Mouse (Mus musculus): ENCODE data around the gene Gpn2. TPM values are rescaled to one million over a fixed set of nuclear protein-coding genes. Genes with fewer than 3 reads are reported as not detected.

The Gpn2 gene
- 14.5 and 14.7 TPM in 2 replicates for polyA plus RNA-seq (2015; fragmentation: Nextera tagmentation; extraction: Ambion mirVana)

GRCm38 (mm10) chr4:133584059-133584951, at the start of gene Gpn2:
Gene Gpn2, plus strand, starts transcription at chr4:133584362.

GRCm38 (mm10) chr4:133545272-133546231, 38.6 kb upstream of the Gpn2 start, which contains the start of gene Nudc:
Gene Nudc, minus strand, starts transcription at chr4:133545996.

GRCm38 (mm10) chr4:133552768-133553447, 31.3 kb upstream of the Gpn2 start, which contains the start of gene Nr0b2:
Gene Nr0b2, plus strand, starts transcription at chr4:133553376.

GRCm38 (mm10) chr4:133574070-133574842, 9.9 kb upstream of the Gpn2 start, which contains the start of gene Gpatch3:
Gene Gpatch3, plus strand, starts transcription at chr4:133574745.

GRCm38 (mm10) chr4:133601721-133602218, 17.6 kb downstream of the Gpn2 start, which contains the start of gene Sfn:
Gene Sfn, minus strand, starts transcription at chr4:133602168.

Small RNAs within 50 kb of the gene (microRNA-seq; reads per million reads assigned to microRNA genes)
- gene Gm23158: not detected

Other genes with a start within 250 kb of the Gpn2 start
- 15.2 and 15.3 TPM in 2 replicates for gene Wdtc1, start 230.9 kb upstream of the Gpn2 start, polyA plus RNA-seq (2015; fragmentation: Nextera tagmentation; extraction: Ambion mirVana)
- 7.9 and 10.2 TPM in 2 replicates for gene Slc9a1, start 214.7 kb upstream of the Gpn2 start, polyA plus RNA-seq (2015; fragmentation: Nextera tagmentation; extraction: Ambion mirVana)
- 0.23 and 0.49 TPM in 2 replicates for gene Tent5b, start 104.2 kb upstream of the Gpn2 start, polyA plus RNA-seq (2015; fragmentation: Nextera tagmentation; extraction: Ambion mirVana)
- 30.5 and 40.3 TPM in 2 replicates for gene Trnp1, start 85.8 kb upstream of the Gpn2 start, polyA plus RNA-seq (2015; fragmentation: Nextera tagmentation; extraction: Ambion mirVana)
- gene Kdf1, start 65.4 kb upstream of the Gpn2 start, polyA plus RNA-seq (2015; fragmentation: Nextera tagmentation; extraction: Ambion mirVana): 0.18 TPM in 1 of 2 replicates, not detected in the other
- gene Nudc, start 38.4 kb upstream of the Gpn2 start, polyA plus RNA-seq (2015; fragmentation: Nextera tagmentation; extraction: Ambion mirVana): 251 and 254 TPM in 2 replicates
- gene Nr0b2, start 31.0 kb upstream of the Gpn2 start, polyA plus RNA-seq (2015; fragmentation: Nextera tagmentation; extraction: Ambion mirVana): not detected in 2 replicates
- gene Gpatch3, start 9.6 kb upstream of the Gpn2 start, polyA plus RNA-seq (2015; fragmentation: Nextera tagmentation; extraction: Ambion mirVana): 5.9 and 8.3 TPM in 2 replicates
- 0.74 and 1.5 TPM in 2 replicates for gene Sfn, start 17.8 kb downstream of the Gpn2 start, polyA plus RNA-seq (2015; fragmentation: Nextera tagmentation; extraction: Ambion mirVana)
- 12.9 and 25.0 TPM in 2 replicates for gene Zdhhc18, start 65.8 kb downstream of the Gpn2 start, polyA plus RNA-seq (2015; fragmentation: Nextera tagmentation; extraction: Ambion mirVana)
- 14.1 and 14.5 TPM in 2 replicates for gene Pigv, start 88.3 kb downstream of the Gpn2 start, polyA plus RNA-seq (2015; fragmentation: Nextera tagmentation; extraction: Ambion mirVana)
- 17.4 and 21.0 TPM in 2 replicates for gene Arid1a, start 172.4 kb downstream of the Gpn2 start, polyA plus RNA-seq (2015; fragmentation: Nextera tagmentation; extraction: Ambion mirVana)